Mouse (Mus musculus): ENCODE measurements around the gene Tmprss12.
"Not testable (repeated sequence)": the region's sequence is repeated elsewhere in the genome, so short reads cannot be mapped to it uniquely, and the experiment has no call there.

The Tmprss12 gene

GRCm38 (mm10) chr15:100273791-100274308 is 6.8 kb upstream of the Tmprss12 start:
- in situ Hi-C loops (cut with MboI, MseI), result not testable (repeated sequence)

- in situ Hi-C loops (cut with MboI, MseI), result no loop called here
These were observed 5.7 kb upstream of the Tmprss12 start for GRCm38 (mm10) chr15:100274790-100275559.

GRCm38 (mm10) chr15:100276403-100276802 is 4.2 kb upstream of the Tmprss12 start:
- in situ Hi-C loops (cut with MboI, MseI), result no loop called here

- in situ Hi-C loops (cut with MboI, MseI), result no loop called here
These were observed 3.1 kb upstream of the Tmprss12 start for GRCm38 (mm10) chr15:100277586-100277985.

GRCm38 (mm10) chr15:100288980-100289379 is 8.3 kb downstream of the Tmprss12 start:
- in situ Hi-C loops (cut with MboI, MseI), result no loop called here

- in situ Hi-C loops (cut with MboI, MseI), result no loop called here
These were observed 10.2 kb downstream of the Tmprss12 start for GRCm38 (mm10) chr15:100290858-100291257.

- in situ Hi-C loops (cut with MboI, MseI), result no loop called here
These were observed 11.7 kb downstream of the Tmprss12 start for GRCm38 (mm10) chr15:100292326-100292725.

GRCm38 (mm10) chr15:100297856-100298255 is 17.2 kb downstream of the Tmprss12 start:
- in situ Hi-C loops (cut with MboI, MseI), result no loop called here

- in situ Hi-C loops (cut with MboI, MseI), result no loop called here
These were observed 19.9 kb downstream of the Tmprss12 start for GRCm38 (mm10) chr15:100300499-100300898.

- in situ Hi-C loops (cut with MboI, MseI), result no loop called here
These were observed 20.9 kb downstream of the Tmprss12 start for GRCm38 (mm10) chr15:100301556-100301955.

- in situ Hi-C loops (cut with MboI, MseI), result no loop called here
These were observed 22.9 kb downstream of the Tmprss12 start for GRCm38 (mm10) chr15:100303428-100304018.

GRCm38 (mm10) chr15:100304019-100304991 is 23.7 kb downstream of the Tmprss12 start, which contains the start of gene Mettl7a1:
TSS of gene Mettl7a1 (plus strand) at chr15:100304140.
- in situ Hi-C loops (cut with MboI, MseI), result no loop called here

- in situ Hi-C loops (cut with MboI, MseI), result no loop called here
These were observed 25.6 kb downstream of the Tmprss12 start for GRCm38 (mm10) chr15:100306201-100306600.

GRCm38 (mm10) chr15:100307438-100308096 is 26.9 kb downstream of the Tmprss12 start:
- in situ Hi-C loops (cut with MboI, MseI), result not testable (repeated sequence)

- in situ Hi-C loops (cut with MboI, MseI), result no loop called here
These were observed 31.7 kb downstream of the Tmprss12 start for GRCm38 (mm10) chr15:100312346-100312745.

GRCm38 (mm10) chr15:100314448-100315145 is 34.0 kb downstream of the Tmprss12 start:
- in situ Hi-C loops (cut with MboI, MseI), result no loop called here

GRCm38 (mm10) chr15:100318014-100318671 is 37.5 kb downstream of the Tmprss12 start:
- in situ Hi-C loops (cut with MboI, MseI), result not testable (repeated sequence)

GRCm38 (mm10) chr15:100319884-100320283 is 39.2 kb downstream of the Tmprss12 start:
- in situ Hi-C loops (cut with MboI, MseI), result no loop called here

GRCm38 (mm10) chr15:100320295-100320905 is 39.8 kb downstream of the Tmprss12 start:
- in situ Hi-C loops (cut with MboI, MseI), result no loop called here
